Mouse (Mus musculus) layer of hippocampus, adult 8-10 months (tissue): ENCODE results near the gene Kdm3a. TPM values are rescaled to one million over a fixed set of nuclear protein-coding genes. Genes with fewer than 3 reads are reported as not detected.
A peak's percentile ranks its signal among the peaks of the same experiment; 100 is the strongest.

Experiments used
- DNase-seq, 2 experiments: peaks; one replicate each; pipeline ENCODE4 v3.0.0; 2022; ENCODE audit warnings: low spot score in 2 of 2
- total RNA-seq, 4 experiments: library from RNA; stranded (reverse); gene quantifications; 2 replicates each; pipeline ENCODE4 v1.2.4; 2022

The Kdm3a gene
- 10 to 100 TPM; 39.0 to 58.3 (median 49.8) TPM for total RNA-seq

DNA sequence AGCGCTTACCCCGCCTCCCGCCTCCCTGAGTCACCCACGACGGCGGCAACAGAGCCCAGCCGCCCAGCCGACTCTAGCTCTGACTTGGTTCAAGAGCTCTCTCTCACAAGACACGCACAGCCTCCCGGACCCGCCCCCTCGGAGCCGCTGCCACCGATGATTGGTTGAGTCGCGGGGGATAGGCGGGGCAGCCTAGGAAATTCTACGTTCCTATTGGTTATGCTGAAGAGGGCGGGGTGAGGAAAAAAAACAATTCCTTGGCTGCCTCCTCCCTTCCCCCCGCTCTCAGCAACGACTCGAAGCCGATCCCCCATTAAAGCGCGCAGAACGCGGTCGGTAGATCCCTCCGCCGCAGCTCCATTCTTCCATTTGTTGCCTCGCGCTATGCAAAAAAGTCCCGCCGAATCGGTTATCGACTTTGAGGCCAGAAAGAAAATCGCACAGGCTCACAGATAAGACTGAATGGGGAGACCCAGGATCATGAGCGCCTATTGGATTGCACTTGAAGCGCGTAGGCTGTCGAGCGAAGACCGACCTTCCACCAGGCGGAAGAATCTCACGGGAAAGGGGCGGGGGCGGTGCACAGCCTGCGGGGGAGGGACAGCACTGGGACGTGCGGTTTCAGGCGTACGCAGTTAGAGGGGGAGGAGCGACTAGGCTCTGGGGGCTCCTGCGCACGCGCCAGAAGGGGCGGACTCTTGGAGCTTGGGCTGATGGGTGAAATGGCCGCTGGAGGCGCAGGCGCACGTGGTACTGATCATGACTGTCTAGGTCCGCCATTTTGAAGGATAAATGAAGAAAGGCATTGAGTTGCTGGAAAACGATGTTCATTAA, at the start of gene Kdm3a:
TSS of gene Kdm3a (minus strand) at position 162 of the 834 bp plus-strand sequence.
- DNase-seq = peak; percentile 98

DNA sequence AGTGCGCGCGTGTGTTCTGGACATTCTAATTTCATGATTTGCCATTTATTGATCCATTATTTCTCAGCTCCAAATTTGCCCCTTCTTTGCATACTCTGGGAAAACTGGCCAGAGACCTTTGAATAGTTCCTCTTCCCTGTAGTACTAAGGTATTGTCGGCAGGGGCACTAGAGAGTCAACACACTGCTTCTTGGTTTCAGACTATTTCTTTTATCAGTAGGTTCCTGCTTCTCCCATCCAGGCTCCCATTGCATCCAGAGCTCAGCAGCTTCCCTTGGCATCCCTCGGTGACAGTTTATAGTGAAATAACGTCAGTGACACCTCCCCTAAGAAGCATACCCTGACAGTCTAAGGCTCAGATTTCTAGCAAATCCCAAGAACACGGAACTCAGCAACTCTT, 46.1 kb upstream of the Kdm3a start:
- DNase-seq = no peak

DNA sequence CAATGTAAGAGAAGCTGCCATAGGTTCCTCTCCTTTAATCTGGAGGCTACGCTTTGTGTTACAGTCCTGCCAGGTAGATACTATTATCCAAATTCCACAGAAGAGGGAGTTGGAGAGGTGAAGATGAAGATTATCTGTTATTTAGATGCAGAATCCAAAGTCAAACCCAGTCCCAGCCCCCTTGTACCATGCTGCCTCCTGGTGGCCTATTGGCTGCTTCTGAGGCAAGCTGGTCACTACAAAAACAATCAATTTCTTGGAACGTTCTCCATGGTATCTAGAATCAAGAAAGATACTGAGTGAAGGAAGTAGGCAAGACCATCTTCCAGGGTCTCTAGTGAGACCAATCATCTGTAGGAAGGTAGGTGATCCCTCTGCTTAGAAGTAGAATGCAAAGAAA, 40.4 kb upstream of the Kdm3a start:
- no peak for DNase-seq

DNA sequence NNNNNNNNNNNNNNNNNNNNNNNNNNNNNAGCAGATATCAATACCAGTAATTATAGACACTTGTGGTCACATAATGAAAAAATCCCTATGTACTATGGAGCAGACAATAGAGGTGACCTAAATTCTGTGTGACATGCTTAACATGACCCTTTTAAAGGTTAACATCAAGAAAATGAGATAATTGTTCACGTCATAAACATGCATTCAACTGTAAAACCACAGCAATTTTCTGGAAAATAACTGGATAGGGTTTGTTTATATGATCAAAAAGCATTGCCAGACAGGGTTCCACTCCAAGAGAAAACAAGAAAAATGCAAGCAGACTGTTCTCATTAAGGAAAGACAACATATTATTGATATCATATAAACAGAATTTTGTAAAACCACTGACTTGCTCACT, 31.7 kb upstream of the Kdm3a start:
- DNase-seq = no peak

DNA sequence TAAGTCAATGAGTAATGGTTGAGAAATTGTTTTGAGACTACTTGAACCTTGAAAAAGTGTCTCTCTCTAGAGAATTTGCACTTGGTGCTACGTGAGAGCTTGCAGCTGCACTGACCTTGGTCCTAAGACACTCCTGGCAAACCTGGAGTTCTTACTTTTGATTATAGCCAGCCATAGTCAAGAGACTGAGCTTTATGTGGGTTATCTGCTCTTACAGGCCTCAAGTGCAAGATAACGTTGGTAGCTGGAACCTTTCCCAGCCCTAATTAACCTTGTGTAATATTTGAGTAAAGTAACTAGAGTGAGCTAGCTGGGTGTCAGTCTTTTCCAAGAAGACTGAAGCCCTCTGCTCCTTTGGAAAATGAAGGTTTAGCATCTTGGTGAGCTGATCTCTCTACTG, 25.5 kb upstream of the Kdm3a start:
- no peak for DNase-seq

DNA sequence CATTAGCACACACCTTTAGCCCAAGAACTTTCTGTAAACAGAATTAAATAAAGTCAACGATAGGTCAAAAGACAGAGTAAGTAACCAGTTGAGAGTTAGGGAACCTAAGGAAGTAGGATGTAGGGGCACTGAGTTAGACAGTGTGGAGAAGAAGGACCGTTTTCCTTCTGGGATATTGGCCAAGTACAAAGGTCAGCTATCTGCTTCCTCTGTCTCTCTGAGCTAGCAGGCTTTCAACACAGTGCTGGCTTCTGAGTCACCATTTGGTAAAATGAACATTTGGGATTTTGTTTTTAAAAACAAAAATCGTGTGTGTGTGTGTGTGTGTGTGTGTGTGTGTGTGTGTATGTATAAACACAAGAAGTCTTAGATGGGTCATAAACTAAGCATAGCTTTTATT, 23.0 kb upstream of the Kdm3a start:
- DNase-seq = no peak

DNA sequence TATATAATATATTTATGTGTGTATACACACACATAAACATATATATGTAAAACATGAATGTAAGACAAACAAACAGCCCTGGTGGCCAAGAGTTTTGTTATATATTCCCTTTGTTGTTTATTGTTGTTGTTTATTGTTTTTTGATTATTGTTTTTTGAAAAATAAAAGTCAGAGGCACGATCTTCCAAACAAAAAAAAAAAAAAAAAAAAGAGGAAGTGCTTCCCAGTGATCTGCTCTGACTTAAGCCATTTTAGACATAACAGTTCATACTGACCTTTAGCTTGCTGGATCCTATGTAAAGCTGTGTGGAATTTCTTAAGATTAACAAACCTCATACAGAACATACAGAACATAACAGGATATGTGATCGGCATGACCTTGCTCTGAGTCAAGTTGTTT, 19.1 kb upstream of the Kdm3a start:
- DNase-seq = no peak

DNA sequence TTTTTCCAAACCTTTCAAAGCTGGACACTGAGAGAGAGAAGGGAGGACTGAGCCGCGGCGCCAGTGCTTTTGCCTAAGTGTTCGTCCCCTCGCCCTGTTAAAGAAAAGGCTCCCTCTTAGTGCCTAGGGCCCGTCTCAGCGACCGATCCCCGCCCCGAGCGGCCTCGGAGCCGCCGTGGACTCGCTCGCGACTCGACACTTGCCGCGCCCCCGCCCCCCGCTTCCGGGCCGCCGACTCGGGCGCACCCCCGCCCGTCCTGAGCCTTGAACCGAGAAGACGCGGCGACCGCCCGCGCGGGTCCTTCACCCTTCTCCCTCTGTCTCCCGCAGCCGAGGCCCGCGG, 333 bp downstream of the Kdm3a start:
- no peak for DNase-seq

DNA sequence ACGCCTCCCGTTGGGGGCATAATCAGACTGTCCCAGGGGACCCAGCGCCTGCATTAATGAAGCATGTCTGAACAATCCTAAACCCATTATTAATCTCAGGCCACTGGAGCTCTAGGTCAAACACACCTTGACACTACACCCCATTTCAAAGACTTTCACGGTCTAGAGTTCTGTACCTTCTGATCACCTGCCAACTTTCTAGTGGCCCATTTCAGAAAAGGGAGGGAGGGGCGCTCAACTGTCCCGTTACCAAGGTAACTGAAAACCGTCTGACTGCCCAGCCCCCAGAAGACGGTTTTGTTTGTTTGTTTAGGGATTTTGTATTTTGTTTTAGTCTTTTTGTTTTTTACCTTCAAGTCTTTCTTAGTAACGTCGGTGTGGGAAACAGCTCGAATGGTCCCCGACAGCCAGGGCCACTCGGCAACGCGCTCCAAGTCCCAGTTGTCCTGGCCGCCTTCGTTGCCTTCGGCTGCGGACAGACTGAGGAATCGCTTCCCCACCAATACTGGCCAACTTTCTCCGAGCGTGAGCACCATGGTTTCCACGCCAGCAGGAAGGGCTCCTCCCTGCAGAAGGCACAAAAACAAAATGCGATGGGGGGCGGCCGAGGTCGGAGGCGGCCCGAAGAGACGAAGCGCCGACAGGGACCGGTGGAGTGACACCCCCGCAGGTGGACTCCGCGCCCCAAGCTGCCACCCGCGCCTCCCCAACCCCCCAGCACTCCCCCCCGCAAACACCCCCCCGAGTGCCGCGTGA, 906 bp downstream of the Kdm3a start:
- DNase-seq = peak; percentile 25 to 36

DNA sequence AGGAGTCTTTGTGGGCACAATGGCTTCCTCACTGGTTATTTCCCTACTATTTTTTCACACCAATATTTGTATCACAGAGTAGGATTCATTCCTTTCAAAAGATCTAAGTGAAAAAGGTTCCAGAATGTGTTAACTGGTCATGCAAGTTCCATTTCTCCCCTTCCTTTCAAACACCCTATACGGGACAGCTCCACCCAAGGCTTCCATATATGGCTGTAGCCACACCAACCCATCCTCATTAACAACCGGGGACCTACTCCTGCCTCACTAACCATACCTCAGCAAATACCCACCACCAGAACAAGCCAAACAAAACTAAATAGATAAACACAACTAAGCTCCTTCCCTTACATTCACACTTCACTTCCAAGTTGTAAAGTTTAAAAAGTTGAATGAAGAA, 1.6 kb downstream of the Kdm3a start:
- DNase-seq = no peak

DNA sequence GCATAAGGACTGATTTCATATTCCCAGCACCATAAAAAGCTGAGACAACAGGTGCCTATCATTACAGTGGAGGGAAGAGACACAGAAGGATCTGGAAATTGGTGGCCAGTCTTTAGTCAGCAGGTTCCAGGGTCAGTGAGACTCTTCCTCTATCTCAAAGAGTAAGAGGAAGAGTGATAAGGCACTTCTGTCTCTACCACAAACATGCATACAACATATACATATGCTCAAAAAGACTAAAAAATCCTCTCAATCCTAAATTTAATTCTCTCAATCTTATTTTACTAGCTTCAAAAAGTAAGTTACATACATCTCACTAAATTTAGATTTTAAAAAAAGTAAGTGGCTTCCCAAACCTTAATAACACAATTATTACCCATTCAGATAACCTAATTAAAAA, 5.5 kb downstream of the Kdm3a start:
- DNase-seq = no peak

DNA sequence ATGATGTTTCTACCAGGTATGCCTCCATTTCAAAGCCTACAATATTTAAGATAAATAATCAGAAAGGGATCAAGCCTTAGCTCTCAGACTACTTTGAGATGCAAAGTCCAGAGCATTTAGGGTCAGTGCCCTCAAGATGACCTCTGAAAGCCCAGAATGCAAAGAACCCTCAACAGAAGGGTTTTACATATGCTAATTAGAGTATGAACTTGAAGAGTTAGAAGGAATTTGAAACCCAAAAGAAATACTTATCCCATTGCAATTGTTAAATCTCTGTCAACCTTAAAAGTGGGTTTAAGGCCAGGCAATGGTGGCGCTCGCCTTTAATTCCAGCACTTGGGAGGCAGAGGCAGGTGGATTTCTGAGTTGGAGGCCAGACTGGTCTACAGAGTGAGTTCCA, 6.8 kb downstream of the Kdm3a start:
- DNase-seq = no peak

DNA sequence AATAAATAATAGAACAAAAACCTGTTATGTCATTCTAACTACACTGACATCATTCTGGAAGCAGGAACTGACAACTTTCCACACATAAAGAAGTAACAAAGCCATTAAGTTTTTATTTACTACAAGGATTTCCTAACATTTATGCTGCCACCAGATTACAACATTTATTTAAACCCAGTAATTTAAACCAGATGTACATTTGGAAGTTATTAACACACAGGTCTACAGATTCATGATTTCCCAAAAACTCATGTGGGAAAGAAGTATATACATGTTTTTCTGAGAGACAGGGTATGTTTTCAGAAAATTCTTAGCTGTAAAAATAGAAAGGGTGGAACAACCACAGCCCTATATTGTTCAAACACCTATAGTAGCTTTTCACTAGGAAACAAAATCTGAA, 8.1 kb downstream of the Kdm3a start:
- DNase-seq = no peak

DNA sequence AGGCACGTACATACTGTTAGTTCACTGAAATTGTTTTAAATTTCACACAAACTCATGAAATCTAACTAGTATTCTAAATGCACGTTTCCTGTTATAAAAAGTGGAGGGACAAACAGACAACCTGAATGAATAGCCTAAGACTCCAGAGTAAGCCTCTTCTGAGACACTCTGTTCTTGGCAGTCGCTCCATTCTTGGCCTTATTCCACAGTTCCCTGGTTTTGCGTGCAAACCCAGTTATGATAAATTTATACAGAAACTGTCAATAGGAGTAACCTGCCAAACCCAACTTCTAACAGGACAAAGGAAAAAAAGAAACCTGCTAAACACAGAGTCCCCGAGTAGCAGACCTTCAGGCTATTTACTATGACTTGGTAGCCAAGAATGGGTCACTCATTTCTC, 10.8 kb downstream of the Kdm3a start:
- DNase-seq = peak in 1 of 2 experiments; percentile 34

DNA sequence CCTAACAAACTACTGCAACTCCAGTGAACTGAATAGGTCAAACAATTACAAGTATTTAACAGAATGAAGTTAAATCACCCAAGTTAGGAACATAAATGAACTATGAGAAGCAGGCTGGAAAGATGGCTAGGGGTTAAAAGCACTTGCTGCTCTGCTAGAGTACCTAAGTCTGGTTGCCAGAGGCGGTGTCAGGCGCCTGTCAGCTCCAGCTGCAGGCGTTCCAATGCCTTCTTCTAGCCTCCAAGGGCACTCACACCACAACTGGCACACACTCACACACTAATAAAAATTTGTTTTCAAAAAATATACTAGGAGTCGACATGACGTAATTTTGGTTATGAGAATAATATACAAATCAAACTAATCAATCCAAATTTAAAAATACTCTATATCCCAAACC, 11.2 kb downstream of the Kdm3a start:
- DNase-seq = no peak

DNA sequence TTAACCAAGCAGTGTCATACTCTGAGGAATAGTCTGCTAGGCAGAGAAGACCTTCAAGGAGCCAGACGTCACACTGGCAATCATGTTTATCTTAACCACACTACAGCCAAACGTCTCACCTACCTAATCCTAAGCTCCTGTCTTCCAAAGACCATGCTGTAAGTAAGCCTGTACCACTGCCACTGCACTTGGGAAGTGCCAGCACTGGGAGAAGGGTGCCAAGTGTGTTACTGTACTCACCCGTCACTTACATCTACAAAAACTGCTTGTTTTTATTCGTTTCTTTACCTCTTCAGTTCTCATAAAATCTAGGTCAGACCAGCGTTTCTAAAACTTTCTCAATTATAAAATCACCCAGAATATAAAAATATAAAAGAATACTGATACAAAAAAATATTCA, 15.8 kb downstream of the Kdm3a start:
- DNase-seq = no peak

DNA sequence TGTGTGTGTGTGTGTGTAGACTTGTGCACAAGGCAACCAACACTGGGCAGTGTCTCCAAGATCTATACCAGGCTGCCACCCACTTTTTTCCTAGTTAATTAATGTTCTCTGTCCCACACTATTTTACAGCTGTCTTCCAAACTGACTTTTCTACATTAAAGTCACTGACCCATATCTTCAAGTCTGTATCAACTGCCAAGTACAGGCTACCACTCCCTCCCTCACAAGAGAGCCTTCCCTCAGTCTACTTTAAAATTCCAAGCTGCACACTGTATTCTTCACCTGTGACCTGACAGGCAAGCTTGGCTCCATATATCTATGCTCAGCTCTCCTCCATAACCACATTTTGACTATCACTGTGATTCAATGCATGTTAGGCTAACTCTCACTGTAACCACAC, 19.6 kb downstream of the Kdm3a start:
- DNase-seq = no peak

DNA sequence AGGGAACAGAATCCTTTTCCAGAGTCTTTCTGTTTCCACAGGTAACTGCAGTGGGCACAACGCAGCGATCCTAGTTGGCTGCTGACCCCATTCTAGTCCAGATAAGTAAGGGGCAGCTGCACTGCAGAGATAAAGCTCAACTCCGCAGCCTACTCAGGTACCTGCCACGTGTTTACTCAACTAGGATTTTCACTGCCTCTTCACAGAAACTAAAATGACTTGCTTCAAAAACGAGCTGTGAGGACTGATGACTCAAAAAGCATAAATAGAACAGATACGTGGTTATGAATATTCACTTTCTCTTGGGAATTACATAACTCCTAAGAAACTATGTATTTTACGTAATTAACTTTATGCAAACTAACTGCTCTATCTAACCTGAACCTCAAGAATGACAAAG, 22.8 kb downstream of the Kdm3a start:
- no peak for DNase-seq

DNA sequence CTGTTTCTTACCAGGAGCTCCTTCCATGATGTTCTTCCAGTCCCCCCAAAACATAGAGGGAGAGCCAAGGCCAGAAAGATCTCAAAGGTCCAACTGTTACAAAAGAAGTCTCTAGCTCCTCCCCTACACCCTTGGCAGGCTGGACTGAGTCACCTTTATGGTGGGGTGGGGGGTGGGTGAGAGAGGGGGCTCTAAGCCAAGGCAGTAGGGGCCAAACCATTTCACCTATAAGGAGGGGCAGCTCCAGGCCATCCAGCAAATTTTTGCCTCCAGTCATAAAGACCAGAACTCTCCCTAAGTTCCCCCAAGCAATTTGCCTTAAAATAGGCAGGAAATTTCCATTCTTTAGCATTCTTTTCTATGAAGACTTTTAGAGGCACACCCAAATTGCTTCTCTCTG, 23.8 kb downstream of the Kdm3a start:
- no peak for DNase-seq

DNA sequence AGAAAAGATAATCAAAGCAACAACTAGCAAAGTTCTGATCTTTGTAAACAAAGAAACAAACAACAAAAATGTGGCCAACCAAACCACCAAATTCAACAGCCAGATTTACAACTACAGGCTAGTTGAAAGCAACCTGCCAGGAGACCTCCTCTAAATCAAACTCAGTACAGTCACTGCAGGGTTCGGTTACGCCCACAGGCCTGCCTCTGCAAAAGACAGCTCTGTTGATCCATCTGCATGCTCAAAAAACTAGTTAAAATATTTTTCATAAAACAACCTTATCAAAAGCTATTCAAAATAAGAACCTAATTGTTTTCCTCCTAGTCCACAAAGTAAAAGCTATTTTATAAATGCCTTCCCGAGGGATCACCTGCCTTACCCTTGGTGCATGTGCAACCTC, 25.0 kb downstream of the Kdm3a start:
- no peak for DNase-seq

DNA sequence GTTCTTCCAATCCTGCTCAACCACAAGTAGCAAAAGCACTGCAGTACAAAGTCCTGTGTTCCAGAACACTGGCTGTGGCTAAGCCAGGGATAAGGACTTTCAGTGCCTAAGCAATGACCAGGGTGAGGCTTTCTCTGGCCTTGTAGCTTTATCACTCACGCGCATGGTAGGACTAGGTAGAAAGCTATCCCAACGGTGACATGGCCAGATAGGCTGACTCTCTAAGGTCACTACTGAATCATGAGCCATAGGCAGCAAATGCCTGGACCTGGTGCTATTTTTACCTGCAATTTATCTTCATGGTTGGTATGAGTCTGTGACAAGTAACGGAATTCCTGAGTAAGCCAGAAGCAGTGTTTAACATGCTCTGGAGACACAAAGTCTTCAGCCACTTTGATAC, 42.6 kb downstream of the Kdm3a start:
- DNase-seq = no peak

DNA sequence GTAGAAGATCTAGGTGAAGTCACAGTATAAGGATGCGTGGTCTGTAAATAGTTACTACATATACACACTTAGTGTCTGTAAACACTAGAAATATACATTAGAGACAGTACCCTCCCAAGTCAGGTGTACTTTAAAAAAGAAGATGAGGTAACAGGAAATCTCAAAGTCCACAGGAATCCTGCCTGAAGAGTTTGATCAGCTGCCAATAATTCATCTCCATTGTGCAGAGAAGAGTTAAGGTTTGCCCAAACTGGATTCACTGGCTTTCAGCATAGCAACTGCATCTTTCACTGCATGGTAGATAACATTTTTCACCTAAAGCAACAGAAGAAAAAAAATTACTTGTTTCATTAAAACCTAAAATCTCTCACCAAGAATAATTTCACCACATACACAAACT, 43.4 kb downstream of the Kdm3a start:
- no peak for DNase-seq

DNA sequence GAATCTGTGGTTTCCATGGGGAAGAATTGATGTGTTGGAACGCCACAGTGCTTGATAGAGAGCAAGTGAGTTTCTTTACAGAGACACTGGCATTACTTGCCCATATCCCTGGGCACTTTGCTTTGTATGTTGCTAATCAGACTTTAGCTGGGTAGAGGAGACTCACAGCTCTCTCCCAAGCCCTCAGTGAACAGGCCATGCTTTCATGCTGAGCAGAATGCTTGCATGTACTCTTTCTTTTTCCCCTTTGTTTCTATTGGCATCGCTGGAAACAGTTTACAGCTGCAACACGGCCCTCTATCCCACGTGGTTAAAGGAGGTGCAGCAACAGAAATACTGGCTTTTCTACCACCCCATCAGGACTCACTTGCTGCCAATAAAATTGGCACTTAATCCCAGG, 49.6 kb downstream of the Kdm3a start:
- DNase-seq = peak in 1 of 2 experiments; percentile 16
